Mouse (Mus musculus) heart, embryonic 10.5 days (tissue): ENCODE measurements around the gene Mpi. TPM values are rescaled to one million over a fixed set of nuclear protein-coding genes. Genes with fewer than 3 reads are reported as not detected.

Experiments used
- DNase-seq: peaks from one replicate; pipeline ENCODE4 v3.0.0-alpha.2; 2017; ENCODE audit warnings: low spot score
- H3K27ac ChIP-seq: fragments of 300-500 bp; sonication (generic); 2 replicates; pipeline ENCODE4 v1.5.1; 2016; ENCODE audit warnings: mild to moderate bottlenecking
- H3K27me3 ChIP-seq: fragments of 300-500 bp; sonication (generic); 2 replicates; pipeline ENCODE4 v1.6.1; 2016; ENCODE audit warnings: mild to moderate bottlenecking; ENCODE audit not compliant: poor library complexity, insufficient read depth, severe bottlenecking
- H3K36me3 ChIP-seq: fragments of 300-500 bp; sonication (generic); 2 replicates; pipeline ENCODE4 v1.6.1; 2016; ENCODE audit warnings: mild to moderate bottlenecking, moderate library complexity
- H3K4me1 ChIP-seq: fragments of 300-500 bp; sonication (generic); 2 replicates; pipeline ENCODE4 v1.6.1; 2016; ENCODE audit warnings: mild to moderate bottlenecking
- H3K4me3 ChIP-seq: fragments of 300-500 bp; sonication (generic); 2 replicates; pipeline ENCODE4 v1.5.1; 2016; ENCODE audit warnings: mild to moderate bottlenecking, moderate library complexity
- H3K9me3 ChIP-seq: fragments of 300-500 bp; sonication (generic); 2 replicates; pipeline ENCODE4 v1.6.1; 2016; ENCODE audit warnings: mild to moderate bottlenecking, moderate library complexity
- WGBS: fragments of 180-500 bp; shearing (Covaris S2); methylation state at CpG from one replicate; pipeline ENCODE4 v1.1.7; 2016; 5-methylcytosine and 5-hydroxymethylcytosine counted together
- polyA plus RNA-seq: library from polyadenylated mRNA; unstranded; fragments of >200 nt; fragmentation: Nextera tagmentation; extraction: Ambion mirVana; gene quantifications from 2 replicates; pipeline ENCODE4 v1.2.1, GENCODE M21; 2016

The Mpi gene
- polyA plus RNA-seq, 1 experiment from 2014 or later: 80.6 TPM

DNA sequence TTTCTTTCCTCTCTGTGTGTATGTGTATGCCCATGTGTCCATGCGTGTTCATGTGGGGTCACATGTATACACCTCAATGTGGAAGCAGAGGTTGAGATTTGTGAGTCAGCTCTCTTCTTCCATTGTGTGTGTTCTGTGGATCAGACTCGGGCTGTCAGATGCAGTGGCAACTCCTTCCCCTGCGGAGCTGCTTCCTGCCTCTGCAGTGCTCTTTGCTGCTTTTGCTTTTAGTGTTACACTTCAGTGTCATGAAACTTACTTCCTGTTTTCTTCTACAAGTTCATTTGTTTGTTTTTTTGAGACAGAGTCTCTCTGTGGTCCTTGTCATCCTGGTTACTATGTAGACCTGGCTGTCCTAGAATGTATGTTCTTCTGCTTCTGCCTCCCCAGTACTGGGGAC is 32.4 kb upstream of the Mpi start:
- H3K9me3 ChIP-seq: no peaks in the 10 kb centered on the region

DNA sequence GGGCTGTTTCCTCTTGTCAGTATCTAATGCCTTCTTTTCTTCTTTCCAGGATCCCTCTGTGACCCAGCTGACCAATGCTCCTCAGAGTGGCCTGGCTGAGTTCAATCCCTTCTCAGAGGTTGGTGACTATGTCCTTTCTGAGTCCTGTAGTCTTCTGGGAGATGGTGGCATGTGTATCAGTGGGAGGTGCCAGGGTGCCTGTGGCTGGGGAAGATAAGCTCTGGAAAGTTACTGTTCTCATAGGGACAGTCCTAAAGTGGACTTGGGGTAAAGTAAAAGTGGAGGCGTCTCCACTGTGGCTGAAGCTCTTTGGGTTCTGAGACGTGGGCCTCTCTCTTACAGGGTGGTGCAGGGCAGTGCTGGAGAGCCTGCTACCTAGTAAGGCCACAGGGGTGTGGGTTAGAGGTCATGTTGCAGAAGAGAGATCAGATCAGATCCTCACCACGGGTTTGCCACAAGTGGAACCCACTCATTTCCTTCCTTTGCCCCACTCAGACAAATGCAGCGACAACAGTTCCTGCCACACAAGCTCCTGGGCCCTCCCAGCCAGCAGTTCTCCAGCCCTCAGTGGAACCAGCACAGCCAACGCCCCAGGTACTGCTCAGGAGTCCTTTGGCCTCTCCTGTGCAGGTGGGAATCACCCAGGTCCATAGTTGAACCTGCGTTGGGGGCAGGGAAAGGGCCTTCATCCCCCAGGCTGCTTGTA is 24.7 kb upstream of the Mpi start:
- 70% methylated on average over 6 of the region's 6 CpGs for WGBS
- no peak for DNase-seq
- Histone ChIP-seq H3K36me3 (peaks cover 60% of the 10 kb centered on the region), H3K4me3 (no peak overlapping the region), H3K27me3 (no peaks in the 10 kb centered on the region), H3K9me3 (no peaks in the 10 kb centered on the region), H3K4me1 (0 out of 2 replicates have a peak, but pooled peaks cover 8% of the 10 kb centered on the region), H3K27ac (no peak overlapping the region)

More for the DNA sequence above, 32.4 kb upstream of the Mpi start:
- H3K27me3 ChIP-seq: no peaks in the 10 kb centered on the region
- DNase-seq: no peak
- H3K36me3 ChIP-seq: peaks cover 73% of the 10 kb centered on the region
- H3K27ac ChIP-seq: no peak overlapping the region
- H3K4me1 ChIP-seq: peaks cover 25% of the 10 kb centered on the region
- H3K4me3 ChIP-seq: no peak overlapping the region
- WGBS: 83% methylated on average over 3 of the region's 3 CpGs

DNA sequence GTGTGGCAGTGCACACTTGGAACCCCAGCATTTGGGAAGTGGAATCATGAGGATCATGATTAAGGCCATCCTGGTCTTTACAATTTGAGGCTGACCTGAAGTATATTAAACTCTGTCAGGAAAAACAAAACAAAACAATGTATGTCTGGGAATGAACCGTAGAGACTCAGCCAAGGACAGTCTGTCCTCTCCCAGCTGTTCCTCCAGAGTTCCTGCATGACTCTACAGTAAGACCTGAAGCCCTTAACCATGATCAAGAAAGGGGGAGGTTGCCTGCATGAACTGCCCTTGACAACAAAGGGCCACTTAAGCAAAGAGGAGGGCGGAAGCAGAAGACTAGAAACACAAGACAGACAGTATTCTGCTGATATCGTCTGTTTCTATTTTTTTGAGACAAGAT is 23.0 kb upstream of the Mpi start:
- H3K4me1 ChIP-seq: 0 out of 2 replicates have a peak, but pooled peaks cover 8% of the 10 kb centered on the region
- DNase-seq: no peak
- no peaks in the 10 kb centered on the region for H3K9me3 ChIP-seq
- peaks cover 55% of the 10 kb centered on the region for H3K36me3 ChIP-seq
- 67% methylated on average over 3 of the region's 3 CpGs for WGBS
- H3K4me3 ChIP-seq: no peak overlapping the region
- H3K27ac ChIP-seq: no peak overlapping the region
- H3K27me3 ChIP-seq: no peaks in the 10 kb centered on the region

DNA sequence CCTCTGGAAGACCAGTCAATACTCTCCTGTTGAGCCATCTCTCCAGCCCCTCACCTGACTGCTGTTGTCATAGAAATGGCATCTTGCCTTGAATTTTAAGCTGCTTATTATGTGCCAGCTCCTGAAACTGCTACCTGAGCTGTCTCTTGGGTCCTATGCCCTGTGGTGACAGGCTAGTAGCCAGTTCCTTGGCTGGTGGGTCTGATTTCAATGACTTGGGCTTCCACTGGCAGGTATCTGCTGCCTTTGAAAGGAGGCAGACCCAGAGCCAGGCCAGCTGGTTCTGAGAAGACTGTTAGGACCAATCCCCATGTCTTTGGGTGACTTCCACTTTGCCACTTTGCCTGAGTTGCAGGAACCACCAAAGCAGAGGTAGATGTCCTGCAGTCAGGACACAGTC is 21.8 kb upstream of the Mpi start:
- DNase-seq: no peak
- Histone ChIP-seq H3K27me3 (no peaks in the 10 kb centered on the region), H3K4me3 (no peak overlapping the region), H3K36me3 (peaks cover 54% of the 10 kb centered on the region), H3K4me1 (0 out of 2 replicates have a peak, but pooled peaks cover 8% of the 10 kb centered on the region), H3K27ac (no peak overlapping the region), H3K9me3 (no peaks in the 10 kb centered on the region)

DNA sequence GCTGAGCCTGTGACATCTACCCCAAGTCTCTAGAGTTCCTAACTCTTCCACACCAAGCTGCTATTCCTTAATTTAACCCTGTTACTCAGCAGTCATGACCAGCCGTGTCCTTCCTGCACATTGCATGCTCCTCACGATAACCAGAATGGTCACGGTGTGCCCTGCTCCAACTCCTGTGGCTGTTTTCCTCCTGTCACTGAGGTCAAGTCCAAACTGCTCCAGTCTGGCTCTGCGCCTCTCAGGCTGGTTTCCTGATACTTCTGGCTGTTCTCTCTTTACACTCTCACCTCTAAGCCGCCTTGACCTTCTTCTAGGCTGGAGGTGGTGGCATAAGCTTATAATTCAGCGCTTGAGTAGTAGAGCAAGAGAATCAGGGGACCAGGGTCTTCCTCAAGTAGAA is 15.9 kb upstream of the Mpi start:
- H3K27ac ChIP-seq: no peak overlapping the region

DNA sequence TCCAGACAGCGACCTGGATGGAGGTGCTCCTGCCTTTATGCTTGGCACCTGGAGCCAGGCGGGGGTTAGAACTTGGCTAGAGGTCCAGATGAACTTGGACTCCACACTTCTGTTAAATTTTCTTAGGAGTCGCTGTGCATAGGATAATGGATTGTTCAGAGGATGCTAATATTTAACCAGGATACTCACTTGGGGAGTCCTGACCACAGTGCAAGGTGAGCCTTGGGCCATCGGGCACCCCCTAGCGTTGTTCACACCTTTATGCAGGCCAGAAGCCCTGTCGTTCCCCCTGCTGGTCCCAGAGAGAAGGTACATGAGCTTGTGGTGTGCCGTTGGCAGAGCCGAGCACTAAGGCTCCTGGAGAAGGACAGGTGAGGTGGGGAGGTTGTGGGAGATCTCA is 14.3 kb upstream of the Mpi start:
- DNase-seq: no peak
- 54% methylated on average over 8 of the region's 8 CpGs for WGBS
- H3K9me3 ChIP-seq: no peaks in the 10 kb centered on the region
- H3K27ac ChIP-seq: no peak overlapping the region
- no peak overlapping the region for H3K4me3 ChIP-seq
- H3K4me1 ChIP-seq: peaks cover 23% of the 10 kb centered on the region
- peaks cover 31% of the 10 kb centered on the region for H3K36me3 ChIP-seq
- no peaks in the 10 kb centered on the region for H3K27me3 ChIP-seq

More for the DNA sequence above, 15.9 kb upstream of the Mpi start:
- WGBS: 83% methylated on average over 6 of the region's 6 CpGs
- Histone ChIP-seq H3K9me3 (no peaks in the 10 kb centered on the region), H3K36me3 (peaks cover 37% of the 10 kb centered on the region), H3K4me1 (peaks cover 11% of the 10 kb centered on the region; the same call in 1 of the 2 replicates), H3K27me3 (no peaks in the 10 kb centered on the region), H3K4me3 (no peak overlapping the region)
- no peak for DNase-seq

DNA sequence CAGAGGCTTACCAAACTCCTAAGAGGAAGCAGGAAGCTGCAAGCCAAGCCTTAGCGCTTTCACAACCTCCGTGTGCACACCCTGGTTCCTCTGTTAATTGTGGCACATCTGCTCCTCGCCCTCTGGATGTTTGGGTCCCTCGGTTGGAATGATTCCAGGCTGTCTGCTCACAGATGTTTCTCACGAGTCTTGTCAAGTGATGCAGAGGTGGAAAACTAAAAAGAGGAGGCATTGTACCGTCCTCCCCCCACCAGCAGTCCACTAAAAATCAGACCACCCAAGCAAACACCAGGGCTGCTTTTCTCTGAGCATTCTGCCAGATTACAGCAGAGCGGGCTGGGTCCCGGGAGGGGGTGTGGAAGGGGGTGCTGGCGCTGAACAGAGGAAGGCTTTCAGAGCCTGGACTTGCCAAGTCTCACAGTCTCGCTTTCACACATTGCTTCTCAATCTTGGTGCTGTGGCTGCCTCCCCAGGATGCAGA is 13.2 kb upstream of the Mpi start:
- peak overlapping the region; percentile 19; the same call in 1 of the 2 replicates for H3K27ac ChIP-seq
- H3K27me3 ChIP-seq: no peaks in the 10 kb centered on the region
- H3K4me3 ChIP-seq: no peak overlapping the region
- peaks cover 23% of the 10 kb centered on the region for H3K36me3 ChIP-seq
- no peaks in the 10 kb centered on the region for H3K9me3 ChIP-seq
- WGBS: 41% methylated on average over 10 of the region's 10 CpGs
- H3K4me1 ChIP-seq: peaks cover 31% of the 10 kb centered on the region
- DNase-seq: no peak

DNA sequence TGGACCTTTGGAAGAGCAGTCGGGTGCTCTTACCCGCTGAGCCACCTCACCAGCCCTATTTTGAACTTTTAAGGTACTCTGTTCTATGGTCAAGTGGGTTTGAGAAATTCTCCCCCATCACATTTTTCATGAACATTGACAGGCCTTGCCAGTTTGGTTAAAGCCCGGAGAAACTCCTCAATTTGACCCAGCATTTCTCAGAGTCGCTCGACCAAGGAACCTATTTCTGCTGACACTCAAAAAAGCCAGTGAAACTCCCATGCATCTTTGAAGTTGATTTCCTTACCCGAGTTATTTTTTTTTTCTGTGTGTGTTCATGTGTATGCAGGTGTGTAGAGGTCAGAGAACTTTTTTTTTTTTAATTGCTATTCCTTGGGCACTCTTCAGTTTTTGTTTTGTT is 12.0 kb upstream of the Mpi start:
- H3K9me3 ChIP-seq: no peaks in the 10 kb centered on the region
- H3K4me1 ChIP-seq: peaks cover 31% of the 10 kb centered on the region
- no peak overlapping the region for H3K27ac ChIP-seq
- H3K27me3 ChIP-seq: no peaks in the 10 kb centered on the region
- no peak for DNase-seq
- peaks cover 17% of the 10 kb centered on the region for H3K36me3 ChIP-seq
- 88% methylated on average over 6 of the region's 6 CpGs for WGBS
- H3K4me3 ChIP-seq: no peak overlapping the region

DNA sequence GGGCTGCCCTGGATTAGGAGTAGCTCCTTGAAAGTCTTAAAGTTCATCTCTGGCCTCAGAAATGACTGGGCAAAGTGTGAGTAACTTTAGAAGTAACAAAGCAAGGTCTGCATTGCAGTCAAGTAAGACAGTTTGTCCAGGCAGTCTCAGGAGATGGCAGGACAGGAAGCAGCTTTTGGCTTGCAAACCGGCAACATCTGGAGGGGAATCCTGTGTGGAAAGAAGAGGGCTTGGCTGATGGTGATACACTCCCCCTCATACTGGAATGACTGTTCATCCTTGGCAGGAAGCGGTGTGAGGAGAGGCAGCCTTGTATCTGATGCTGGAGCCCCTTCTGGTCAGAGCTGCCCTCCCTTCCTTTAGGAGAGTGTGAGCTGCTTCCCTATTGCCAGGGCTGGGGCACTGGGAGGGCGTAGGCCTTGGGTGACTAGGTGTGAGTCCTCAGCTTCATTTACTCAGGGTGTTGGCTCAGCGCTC is 10.4 kb upstream of the Mpi start:
- Histone ChIP-seq H3K27me3 (no peaks in the 10 kb centered on the region), H3K27ac (no peak overlapping the region), H3K4me3 (no peak overlapping the region), H3K9me3 (no peaks in the 10 kb centered on the region), H3K4me1 (peaks cover 31% of the 10 kb centered on the region), H3K36me3 (peaks cover under 1% of the 10 kb centered on the region)
- no peak for DNase-seq
- 53% methylated on average over 4 of the region's 4 CpGs for WGBS

DNA sequence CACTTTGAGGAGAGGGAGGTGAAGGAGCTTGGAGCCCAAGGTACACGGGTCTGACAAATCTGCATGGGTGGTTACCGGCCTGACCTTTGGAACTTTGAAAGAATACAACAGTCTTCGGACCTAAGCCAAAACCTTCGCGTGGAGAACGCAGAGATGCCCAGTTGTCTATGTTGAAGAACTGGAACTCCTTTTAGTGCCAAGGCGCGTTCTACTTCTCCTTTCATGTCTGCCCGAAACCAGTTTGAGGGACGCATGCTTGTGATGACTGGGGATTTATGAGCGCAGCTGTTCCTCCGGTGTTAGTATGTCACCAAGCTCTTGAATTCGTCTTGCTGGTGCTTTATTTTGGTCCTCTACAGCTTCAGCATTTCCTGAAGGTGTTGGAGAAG is 9.1 kb upstream of the Mpi start:
- Histone ChIP-seq H3K4me3 (peak overlapping the region; percentile 66), H3K4me1 (peaks cover 31% of the 10 kb centered on the region), H3K27me3 (no peaks in the 10 kb centered on the region), H3K36me3 (no peaks in the 10 kb centered on the region), H3K27ac (no peak overlapping the region), H3K9me3 (no peaks in the 10 kb centered on the region)
- WGBS: 80% methylated on average over 13 of the region's 13 CpGs
- no peak for DNase-seq

DNA sequence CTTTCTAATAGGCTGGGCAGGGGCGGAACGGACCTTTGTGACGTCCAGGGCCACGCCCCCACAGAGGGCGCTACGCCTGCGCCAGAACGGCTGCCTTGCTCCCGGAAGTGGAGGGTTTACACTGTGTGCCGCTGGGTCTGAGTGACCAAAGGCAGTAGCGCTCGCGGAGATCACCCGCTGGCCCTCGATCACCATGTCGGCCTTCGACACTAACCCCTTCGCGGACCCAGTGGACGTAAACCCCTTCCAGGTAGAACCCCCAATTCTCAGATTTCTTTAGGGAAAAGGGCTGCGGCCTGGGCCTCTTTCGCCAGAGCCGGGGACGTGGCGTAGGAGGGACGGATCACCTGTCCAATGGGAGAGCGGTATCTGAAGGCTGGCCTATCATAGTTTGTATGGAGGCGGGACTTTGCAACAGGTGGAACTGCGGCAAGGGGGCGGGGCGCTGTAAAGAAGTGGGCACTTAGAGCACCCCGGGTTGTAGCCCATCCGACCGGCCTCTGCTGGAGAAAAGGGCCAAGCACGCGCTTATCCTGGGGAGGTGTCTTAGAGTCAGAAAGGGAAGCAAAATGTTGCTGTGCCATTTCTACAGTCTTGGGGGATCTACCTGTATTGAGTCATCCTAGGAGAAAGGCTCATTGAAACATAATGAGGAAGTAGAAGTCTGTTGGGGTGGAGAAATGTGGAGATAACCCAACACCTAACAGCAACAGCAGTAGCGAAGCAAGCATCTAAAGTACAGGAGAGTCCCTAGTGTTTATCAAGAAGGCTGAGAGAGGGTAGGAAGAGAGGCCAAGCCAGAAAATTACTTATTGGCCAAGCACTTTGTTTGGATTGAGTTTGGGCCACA is 8.5 kb upstream of the Mpi start, which contains the start of gene Scamp2:
Gene Scamp2, plus strand, starts transcription at position 83 of the 850 bp plus-strand sequence.
- H3K4me1 ChIP-seq: peaks cover 30% of the 10 kb centered on the region
- H3K36me3 ChIP-seq: no peaks in the 10 kb centered on the region
- peak; percentile 97 for DNase-seq
- H3K9me3 ChIP-seq: no peaks in the 10 kb centered on the region
- peak within 1 kb of the TSS; percentile 66 for H3K4me3 ChIP-seq
- peak within 1 kb of the TSS; percentile 87 for H3K27ac ChIP-seq
- H3K27me3 ChIP-seq: no peaks in the 10 kb centered on the region
- WGBS: under 1% methylated on average over 37 of the region's 37 CpGs

DNA sequence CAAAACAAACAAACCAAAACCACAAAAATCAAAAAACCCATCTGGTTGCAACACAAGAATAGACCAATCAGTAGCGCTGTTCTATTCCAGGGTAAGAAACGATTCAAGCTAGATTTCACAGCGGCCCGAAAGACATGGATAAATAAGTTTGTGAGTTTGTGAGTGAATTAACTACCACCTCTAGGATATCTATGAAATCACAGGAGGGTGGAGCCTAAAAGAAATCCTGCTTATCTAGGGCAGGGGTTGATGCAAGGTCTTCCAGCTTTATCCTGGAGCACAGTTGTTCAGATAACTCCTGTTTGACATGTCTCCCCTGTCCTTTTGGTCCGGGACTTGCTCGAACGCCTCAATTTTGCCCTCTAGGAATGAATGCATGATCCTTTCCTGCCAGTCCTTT is 7.7 kb upstream of the Mpi start:
- H3K27me3 ChIP-seq: no peaks in the 10 kb centered on the region
- H3K4me3 ChIP-seq: peak overlapping the region; percentile 66
- H3K9me3 ChIP-seq: no peaks in the 10 kb centered on the region
- H3K4me1 ChIP-seq: peaks cover 22% of the 10 kb centered on the region
- WGBS: 30% methylated on average over 7 of the region's 7 CpGs
- peak overlapping the region; percentile 87 for H3K27ac ChIP-seq
- H3K36me3 ChIP-seq: no peaks in the 10 kb centered on the region
- DNase-seq: no peak

DNA sequence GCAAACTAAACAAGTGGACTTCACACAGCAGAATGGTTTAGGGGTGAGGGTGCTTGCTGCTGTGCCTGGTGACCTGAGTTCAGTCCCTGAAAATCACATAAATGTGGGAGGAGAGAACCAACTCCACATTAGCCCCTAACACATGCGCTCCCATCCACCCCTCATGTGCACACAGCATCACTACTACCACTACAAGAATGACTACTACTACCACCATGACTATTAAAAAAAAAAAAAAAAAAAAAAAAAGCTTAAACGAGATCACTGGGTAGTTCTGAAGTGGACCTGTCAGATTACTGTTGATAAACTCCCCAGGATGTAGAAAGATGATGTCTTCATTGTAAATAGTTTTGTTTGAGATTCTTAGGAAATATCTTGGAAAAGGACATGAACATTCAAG is 7.0 kb upstream of the Mpi start:
- H3K36me3 ChIP-seq: no peaks in the 10 kb centered on the region
- no peaks in the 10 kb centered on the region for H3K27me3 ChIP-seq
- no peaks in the 10 kb centered on the region for H3K9me3 ChIP-seq
- 59% methylated on average over 2 of the region's 2 CpGs for WGBS
- no peak overlapping the region for H3K4me3 ChIP-seq
- no peak overlapping the region for H3K27ac ChIP-seq
- no peak for DNase-seq
- H3K4me1 ChIP-seq: peaks cover 20% of the 10 kb centered on the region
